Mouse (Mus musculus) intestine, postnatal 0 days (tissue): ENCODE results near the gene Mlst8. TPM values are rescaled to one million over a fixed set of nuclear protein-coding genes. Genes with fewer than 3 reads are reported as not detected.
A peak's percentile ranks its signal among the peaks of the same experiment; 100 is the strongest.

Experiments used
- ATAC-seq: fragments of 200-750 bp; cut with Nextera tagmentation; 2 replicates; pipeline ENCODE4 v1.8.0; 2017; ENCODE audit warnings: mild to moderate bottlenecking, moderate TSS enrichment, moderate library complexity
- H3K27ac ChIP-seq: fragments of 300-500 bp; sonication (generic); 2 replicates; pipeline ENCODE4 v1.5.1; 2014; ENCODE audit warnings: mild to moderate bottlenecking, low read depth, low read length, moderate library complexity
- H3K27me3 ChIP-seq: fragments of 300-500 bp; sonication (generic); replicated peaks from 2 replicates; pipeline ENCODE4 v1.6.1; 2014; ENCODE audit warnings: low read length, mixed read lengths; ENCODE audit not compliant: control insufficient read depth, insufficient read depth
- H3K36me3 ChIP-seq: fragments of 300-500 bp; sonication (generic); 2 replicates; pipeline ENCODE4 v1.6.1; 2014; ENCODE audit warnings: mild to moderate bottlenecking, moderate library complexity; ENCODE audit not compliant: control insufficient read depth, insufficient read depth
- H3K4me1 ChIP-seq: fragments of 300-500 bp; sonication (generic); replicated peaks from 2 replicates; pipeline ENCODE4 v1.6.1; 2014; ENCODE audit warnings: antibody characterized with exemption, low read length, mixed read lengths; ENCODE audit not compliant: control insufficient read depth, insufficient read depth
- H3K4me2 ChIP-seq: fragments of 300-500 bp; sonication (generic); replicated peaks from 2 replicates; pipeline ENCODE4 v1.6.1; 2014; ENCODE audit warnings: low read depth, mild to moderate bottlenecking, moderate library complexity
- H3K4me3 ChIP-seq: fragments of 300-500 bp; sonication (generic); 2 replicates; pipeline ENCODE4 v1.5.1; 2014; ENCODE audit warnings: low read depth, low read length
- H3K9ac ChIP-seq: fragments of 300-500 bp; sonication (generic); 2 replicates; pipeline ENCODE4 v1.6.1; 2014; ENCODE audit warnings: mild to moderate bottlenecking, low read depth, low read length
- H3K9me3 ChIP-seq: fragments of 300-500 bp; sonication (generic); 2 replicates; pipeline ENCODE4 v1.6.1; 2016; ENCODE audit warnings: mixed run types; ENCODE audit not compliant: control insufficient read depth
- CTCF ChIP-seq: sonication (generic); IDR thresholded peaks from 2 replicates; pipeline ENCODE4 v1.5.1; 2016; ENCODE audit warnings: low read depth, mild to moderate bottlenecking, control low read depth, antibody characterized with exemption, moderate library complexity
- WGBS: fragments of 180-500 bp; shearing (Covaris S2); extraction: QIAGEN DNeasy Blood & Tissue Kit; methylation state at CpG from one replicate; pipeline ENCODE4 v1.1.7; 2014; 5-methylcytosine and 5-hydroxymethylcytosine counted together
- polyA plus RNA-seq: library from polyadenylated mRNA; unstranded; fragments of >200 nt; fragmentation: Nextera tagmentation; extraction: Ambion mirVana; gene quantifications from 2 replicates; pipeline ENCODE4 v1.2.1, GENCODE M21; 2015

Gene Mlst8
- polyA plus RNA-seq: 11.9 and 12.9 TPM in 2 replicates

GRCm38 (mm10) chr17:24478663-24479380, at the start of gene Mlst8:
Gene Mlst8 (minus strand): TSS chr17:24479078.
- under 1% methylated on average over 48 of the region's 48 CpGs for WGBS
- Histone ChIP-seq H3K4me2 (peak within 1 kb of the TSS; percentile 65), H3K4me3 (peak within 1 kb of the TSS; percentile 87), H3K36me3 (peaks cover 40% of the 10 kb centered on the region), H3K4me1 (peaks cover 8% of the 10 kb centered on the region), H3K27ac (peak within 1 kb of the TSS; percentile 88), H3K27me3 (no peaks in the 10 kb centered on the region), H3K9me3 (no peaks in the 10 kb centered on the region), H3K9ac (peak within 1 kb of the TSS; percentile 73)
- peak; percentile 93 for ATAC-seq
- TF ChIP-seq CTCF: peak; percentile 96

DNA sequence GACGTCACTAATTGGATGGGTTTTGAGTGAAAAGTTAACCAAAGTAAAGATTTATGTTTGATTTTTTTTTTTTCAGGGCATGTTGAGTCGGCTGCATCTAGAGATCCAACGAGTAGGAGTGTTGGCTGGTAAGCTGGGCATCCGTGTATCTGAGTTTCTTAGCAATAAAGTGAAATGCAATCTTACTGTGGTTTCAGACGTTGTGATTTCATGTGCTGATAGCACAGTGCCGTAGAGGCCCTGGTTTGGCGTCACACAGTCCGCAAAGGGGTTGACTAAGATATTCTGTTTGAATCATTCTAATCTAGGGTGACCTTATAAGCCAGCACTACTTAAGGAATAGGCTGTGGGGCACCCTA, 49.7 kb upstream of the Mlst8 start:
- ATAC-seq: no peak
- WGBS: 0% methylated on average over 8 of the region's 8 CpGs

GRCm38 (mm10) chr17:24527723-24528559, 49.1 kb upstream of the Mlst8 start, which contains the start of gene Traf7:
Gene Traf7 (minus strand): TSS chr17:24527938.
- under 1% methylated on average over 40 of the region's 40 CpGs for WGBS
- no peak for TF ChIP-seq CTCF
- Histone ChIP-seq H3K4me2 (peak within 1 kb of the TSS; percentile 74), H3K27me3 (no peaks in the 10 kb centered on the region), H3K4me3 (peak within 1 kb of the TSS; percentile 96), H3K36me3 (peaks cover 12% of the 10 kb centered on the region; the same call in 1 of the 2 replicates), H3K27ac (peak within 1 kb of the TSS; percentile 64), H3K9me3 (no peaks in the 10 kb centered on the region), H3K4me1 (peaks cover 11% of the 10 kb centered on the region; the same call in 1 of the 2 replicates), H3K9ac (peak within 1 kb of the TSS; percentile 81)
- peak; percentile 97 for ATAC-seq

More for the DNA sequence above, 49.7 kb upstream of the Mlst8 start:
- Histone ChIP-seq H3K27me3 (no peaks in the 10 kb centered on the region), H3K9ac (peak overlapping the region; percentile 51), H3K4me3 (peak overlapping the region; percentile 96), H3K9me3 (no peaks in the 10 kb centered on the region), H3K4me2 (peak overlapping the region; percentile 74), H3K27ac (peak overlapping the region; percentile 58), H3K36me3 (peaks cover 8% of the 10 kb centered on the region; the same call in 1 of the 2 replicates), H3K4me1 (peaks cover 17% of the 10 kb centered on the region)
- no peak for TF ChIP-seq CTCF

DNA sequence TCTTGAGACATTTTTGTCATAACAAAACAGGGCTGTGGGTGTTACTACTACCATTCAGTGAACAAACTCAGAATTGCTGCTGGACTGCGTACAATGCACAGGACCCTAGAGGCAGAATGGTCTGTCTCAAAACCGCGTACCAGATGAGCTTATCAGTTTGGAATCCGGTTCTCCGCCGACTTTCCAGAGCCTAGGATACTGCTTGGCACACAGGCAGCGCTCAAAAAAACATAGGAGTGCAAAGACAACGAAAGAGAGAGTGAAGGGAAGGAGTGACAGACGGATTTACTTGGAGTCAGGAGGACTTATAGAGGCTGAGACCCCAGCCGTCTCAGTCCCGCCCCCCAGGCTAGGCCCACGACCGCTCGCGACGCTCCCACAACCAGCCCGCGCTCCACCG, 48.4 kb upstream of the Mlst8 start:
- TF ChIP-seq CTCF: no peak
- Histone ChIP-seq H3K27me3 (no peaks in the 10 kb centered on the region), H3K36me3 (peaks cover 14% of the 10 kb centered on the region; the same call in 1 of the 2 replicates), H3K9me3 (no peaks in the 10 kb centered on the region), H3K4me3 (peak overlapping the region; percentile 96), H3K9ac (peak overlapping the region; percentile 81), H3K4me1 (peaks cover 11% of the 10 kb centered on the region; the same call in 1 of the 2 replicates), H3K4me2 (peak overlapping the region; percentile 68), H3K27ac (peak overlapping the region; percentile 64)
- ATAC-seq: no peak
- 0% methylated on average over 18 of the region's 19 CpGs for WGBS

GRCm38 (mm10) chr17:24524734-24525133, 45.9 kb upstream of the Mlst8 start:
- no peak overlapping the region; the same call in 1 of the 2 replicates for H3K4me2 ChIP-seq
- TF ChIP-seq CTCF: no peak
- no peaks in the 10 kb centered on the region for H3K9me3 ChIP-seq
- H3K27ac ChIP-seq: 0 out of 2 replicates have a peak overlapping the region, but pooled peaks have one; percentile 7
- no peaks in the 10 kb centered on the region for H3K27me3 ChIP-seq
- H3K9ac ChIP-seq: no peak overlapping the region
- H3K4me3 ChIP-seq: no peak overlapping the region
- 64% methylated on average over 2 of the region's 2 CpGs for WGBS
- H3K36me3 ChIP-seq: peaks cover 11% of the 10 kb centered on the region; the same call in 1 of the 2 replicates
- H3K4me1 ChIP-seq: peaks cover 7% of the 10 kb centered on the region; the same call in 1 of the 2 replicates
- no peak for ATAC-seq

DNA sequence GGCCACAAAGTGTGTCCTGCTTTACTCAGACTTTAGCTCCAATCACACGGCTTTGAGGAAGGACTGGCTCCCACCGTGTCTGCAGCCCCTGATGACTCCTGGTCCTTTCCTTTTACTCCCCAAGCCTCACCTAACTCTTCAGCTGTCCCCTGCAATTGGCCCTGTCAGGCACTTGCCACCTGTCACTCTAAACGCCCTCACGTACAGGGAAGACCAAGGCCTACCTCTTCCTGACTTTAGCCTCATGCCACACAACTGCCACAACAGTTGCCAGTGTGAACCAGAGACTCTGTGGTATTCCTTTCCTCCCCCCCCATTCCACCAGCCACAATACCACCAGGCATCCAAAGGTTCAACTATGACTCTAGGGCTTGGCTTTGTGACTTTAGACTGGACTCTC, 41.6 kb upstream of the Mlst8 start:
- Histone ChIP-seq H3K4me1 (peaks cover 3% of the 10 kb centered on the region; the same call in 1 of the 2 replicates), H3K4me3 (no peak overlapping the region), H3K36me3 (peaks cover 41% of the 10 kb centered on the region), H3K9me3 (no peaks in the 10 kb centered on the region), H3K4me2 (no peak overlapping the region), H3K9ac (no peak overlapping the region), H3K27ac (no peak overlapping the region), H3K27me3 (no peaks in the 10 kb centered on the region)
- no peak for ATAC-seq
- TF ChIP-seq CTCF: no peak
- 86% methylated on average over 4 of the region's 4 CpGs for WGBS
